Mouse (Mus musculus) CH12.LX (cell line): ENCODE measurements at regions not wholly inside any gene's neighbourhood (a gene's known extent, or its start where the extent isn't known, plus 50 kb on each side); places are given as distances from the start of the nearest gene placed in this dataset.

Source experiments
- CHD2 ChIP-seq: IDR thresholded peaks from 2 replicates; pipeline ENCODE4 v1.6.1; 2011; ENCODE audit warnings: low read length, improper control_type of control experiment
- CTCF ChIP-seq, 2 experiments: IDR thresholded peaks in 1 of 2; conservative IDR thresholded peaks in 1 of 2; 2 replicates each; pipeline ENCODE4 v1.5.1; 2011 to 2012; ENCODE audit warnings: low read depth in 2 of 2, low read length in 2 of 2, improper control_type of control experiment in 1 of 2, inconsistent platforms in 1 of 2, mild to moderate bottlenecking in 1 of 2, moderate library complexity in 1 of 2
- E2F4 ChIP-seq: IDR thresholded peaks from 2 replicates; pipeline ENCODE4 v1.6.1; 2011; ENCODE audit warnings: low read depth, low read length, improper control_type of control experiment; ENCODE audit not compliant: insufficient replicate concordance
- GABPA ChIP-seq: IDR thresholded peaks from 2 replicates; pipeline ENCODE4 v1.6.1; 2012; ENCODE audit warnings: low read depth, low read length, improper control_type of control experiment, inconsistent platforms; ENCODE audit not compliant: insufficient replicate concordance
- HCFC1 ChIP-seq: IDR thresholded peaks from 2 replicates; pipeline ENCODE4 v1.6.1; 2012; ENCODE audit warnings: low read depth, mild to moderate bottlenecking, inconsistent platforms, low read length, improper control_type of control experiment
- KAT2A ChIP-seq: IDR thresholded peaks from 2 replicates; pipeline ENCODE4 v1.6.1; 2012; ENCODE audit warnings: low read length, improper control_type of control experiment, inconsistent platforms; ENCODE audit not compliant: insufficient replicate concordance
- MAX ChIP-seq: IDR thresholded peaks from 2 replicates; pipeline ENCODE4 v1.6.1; 2011; ENCODE audit warnings: low read length, improper control_type of control experiment
- MEF2A ChIP-seq: IDR thresholded peaks from 2 replicates; pipeline ENCODE4 v1.6.1; 2014; ENCODE audit warnings: low read depth, mild to moderate bottlenecking, inconsistent platforms, low read length, improper control_type of control experiment, borderline replicate concordance
- MXI1 ChIP-seq: IDR thresholded peaks from 2 replicates; pipeline ENCODE4 v1.6.1; 2011; ENCODE audit warnings: mild to moderate bottlenecking, low read depth, low read length, improper control_type of control experiment
- POLR2A ChIP-seq: IDR thresholded peaks from 2 replicates; pipeline ENCODE4 v1.6.1; 2011; ENCODE audit warnings: low read depth, mild to moderate bottlenecking, improper control_type of control experiment, low read length
- TCF12 ChIP-seq: IDR thresholded peaks from 2 replicates; pipeline ENCODE4 v1.6.1; 2014; ENCODE audit warnings: low read depth, mild to moderate bottlenecking, inconsistent platforms, low read length, improper control_type of control experiment
- ZKSCAN1 ChIP-seq: IDR thresholded peaks from 2 replicates; pipeline ENCODE4 v1.6.1; 2012; ENCODE audit warnings: low read depth, inconsistent platforms, low read length, improper control_type of control experiment, borderline replicate concordance

DNA sequence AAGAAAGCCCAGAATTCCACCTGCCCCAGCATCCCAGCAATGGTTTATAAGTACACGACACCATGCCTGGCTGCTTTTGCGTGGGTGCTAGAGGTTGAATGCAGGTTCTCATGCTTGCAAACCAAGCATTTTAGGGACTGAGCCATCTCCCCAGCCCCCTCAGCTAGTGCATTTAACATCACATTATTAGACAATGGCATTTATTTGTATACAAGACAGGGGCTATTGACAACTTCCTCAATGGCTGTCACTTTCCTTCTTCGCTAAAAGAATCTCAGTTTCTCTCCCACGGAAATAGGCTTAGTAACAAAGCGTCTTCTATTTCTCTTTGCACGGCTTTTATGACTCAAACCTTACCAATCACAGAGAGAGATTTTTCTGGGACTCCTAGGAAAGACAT lies 141.7 kb upstream of the Lrfn2 start:
- TF ChIP-seq GABPA (no peak), MXI1 (no peak), KAT2A (no peak), CTCF (conservative IDR thresholded peaks at IDR 0.05 in 1 of 2, IDR thresholded peaks at IDR 0.05 in 1 of 2; ENCODE audit: low read depth in 2 of 2, low read length in 2 of 2) (no peak), MAX (no peak), POLR2A (no peak), ZKSCAN1 (no peak), MEF2A (no peak), TCF12 (no peak), HCFC1 (no peak), E2F4 (no peak), CHD2 (no peak)
